Mouse (Mus musculus) forebrain, embryonic 16.5 days (tissue): ENCODE data around the gene Naxe. TPM values are rescaled to one million over a fixed set of nuclear protein-coding genes. Genes with fewer than 3 reads are reported as not detected.

ENCODE experiments used
- ATAC-seq: fragments of 200-750 bp; cut with Nextera tagmentation; 2 replicates; pipeline ENCODE4 v1.8.0; 2017; ENCODE audit warnings: mild to moderate bottlenecking, moderate library complexity
- H3K27ac ChIP-seq: fragments of 300-500 bp; sonication (generic); 2 replicates; pipeline ENCODE4 v1.5.1; 2014; ENCODE audit warnings: low read length, control low read depth
- H3K27me3 ChIP-seq: fragments of 300-500 bp; sonication (generic); replicated peaks from 2 replicates; pipeline ENCODE4 v1.6.1; 2014; ENCODE audit warnings: low read length; ENCODE audit not compliant: control insufficient read depth, insufficient read depth
- H3K36me3 ChIP-seq: fragments of 300-500 bp; sonication (generic); 2 replicates; pipeline ENCODE4 v1.6.1; 2014; ENCODE audit not compliant: control insufficient read depth, insufficient read depth
- H3K4me1 ChIP-seq: fragments of 300-500 bp; sonication (generic); replicated peaks from 2 replicates; pipeline ENCODE4 v1.6.1; 2014; ENCODE audit warnings: low read length; ENCODE audit not compliant: control insufficient read depth, insufficient read depth
- H3K4me2 ChIP-seq: fragments of 300-500 bp; sonication (generic); 2 replicates; pipeline ENCODE4 v1.6.1; 2014; ENCODE audit warnings: mild to moderate bottlenecking, low read length, control low read depth
- H3K4me3 ChIP-seq: fragments of 300-500 bp; sonication (generic); replicated peaks from 2 replicates; pipeline ENCODE4 v1.5.1; 2014; ENCODE audit warnings: mild to moderate bottlenecking, low read length, control low read depth
- H3K9ac ChIP-seq: fragments of 300-500 bp; sonication (generic); replicated peaks from 2 replicates; pipeline ENCODE4 v1.6.1; 2014; ENCODE audit warnings: low read depth, low read length, control low read depth
- H3K9me3 ChIP-seq: fragments of 300-500 bp; sonication (generic); 2 replicates; pipeline ENCODE4 v1.6.1; 2016; ENCODE audit warnings: low read length; ENCODE audit not compliant: control insufficient read depth
- WGBS: fragments of 180-500 bp; shearing (Covaris S2); extraction: QIAGEN DNeasy Blood & Tissue Kit; methylation state at CpG from one replicate; pipeline ENCODE4 v1.1.7; 2014; 5-methylcytosine and 5-hydroxymethylcytosine counted together
- polyA plus RNA-seq: library from polyadenylated mRNA; unstranded; fragments of >200 nt; fragmentation: Nextera tagmentation; extraction: Ambion mirVana; gene quantifications from 2 replicates; pipeline ENCODE4 v1.2.1, GENCODE M21; 2015

Naxe gene
- 164 and 168 TPM in 2 replicates for polyA plus RNA-seq

- Histone ChIP-seq H3K4me2 (peak within 1 kb of the TSS; percentile 78), H3K27ac (no peak within 1 kb of the TSS), H3K9me3 (no peaks in the 10 kb centered on the region), H3K27me3 (no peaks in the 10 kb centered on the region), H3K36me3 (peaks cover 14% of the 10 kb centered on the region), H3K9ac (peak within 1 kb of the TSS; percentile 76), H3K4me1 (peaks cover 18% of the 10 kb centered on the region), H3K4me3 (peak within 1 kb of the TSS; percentile 62)
- WGBS: under 1% methylated on average over 59 of the region's 60 CpGs
- peak; percentile 96 for ATAC-seq
These were observed at the start of gene Naxe for GRCm38 (mm10) chr3:88057902-88058696. Gene Naxe, minus strand, starts transcription at chr3:88058495.

DNA sequence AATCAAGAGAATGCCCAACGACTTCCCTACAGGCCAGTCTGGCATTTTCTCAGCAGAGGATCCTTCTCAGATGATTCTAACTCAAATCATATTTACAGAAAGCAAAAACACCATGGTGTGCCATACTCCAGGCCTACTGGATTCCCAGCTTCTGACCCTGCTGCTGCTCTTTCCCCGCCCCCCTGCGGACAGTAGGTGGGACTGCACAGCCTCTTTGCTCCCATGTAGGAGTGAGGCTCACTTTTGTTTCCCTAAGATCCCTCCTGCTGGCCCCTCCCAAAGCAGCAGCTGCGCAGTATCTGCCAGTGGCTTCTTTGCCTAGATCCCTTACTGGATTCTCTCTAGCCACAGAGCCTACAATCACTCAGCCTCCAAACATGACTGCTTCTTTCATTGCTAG is 47.8 kb upstream of the Naxe start:
- Histone ChIP-seq H3K4me3 (no peak overlapping the region), H3K9ac (no peak overlapping the region), H3K27ac (no peak overlapping the region), H3K4me2 (no peak overlapping the region), H3K27me3 (no peaks in the 10 kb centered on the region), H3K9me3 (no peaks in the 10 kb centered on the region), H3K4me1 (no peaks in the 10 kb centered on the region), H3K36me3 (no peaks in the 10 kb centered on the region)
- WGBS: 73% methylated on average over 4 of the region's 4 CpGs
- ATAC-seq: no peak

DNA sequence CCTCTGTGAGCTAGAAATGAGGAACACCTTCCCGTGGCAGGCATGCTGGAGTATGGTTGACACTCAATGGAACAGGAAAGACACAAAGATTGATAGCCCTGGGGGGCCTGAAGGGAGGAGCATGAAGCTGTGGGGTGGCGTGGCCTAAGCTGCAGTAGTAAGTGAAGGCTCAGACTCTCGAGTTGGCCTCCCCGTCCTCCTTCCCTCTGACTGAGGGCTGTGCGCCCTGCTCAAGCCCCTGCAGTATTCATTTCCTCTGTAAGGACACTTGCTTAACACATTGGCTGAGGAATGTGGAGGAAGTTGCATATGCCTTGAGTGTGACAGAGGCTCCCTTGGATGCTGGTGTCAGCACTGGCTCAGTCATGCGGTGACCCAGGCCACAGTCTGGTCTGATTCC is 44.3 kb upstream of the Naxe start:
- no peak overlapping the region for H3K9ac ChIP-seq
- no peaks in the 10 kb centered on the region for H3K9me3 ChIP-seq
- no peaks in the 10 kb centered on the region for H3K27me3 ChIP-seq
- H3K36me3 ChIP-seq: no peaks in the 10 kb centered on the region
- no peak overlapping the region for H3K27ac ChIP-seq
- no peak overlapping the region for H3K4me3 ChIP-seq
- 84% methylated on average over 6 of the region's 6 CpGs for WGBS
- no peaks in the 10 kb centered on the region for H3K4me1 ChIP-seq
- no peak for ATAC-seq
- no peak overlapping the region for H3K4me2 ChIP-seq

- H3K4me2 ChIP-seq: no peak overlapping the region
- 88% methylated on average over 6 of the region's 6 CpGs for WGBS
- no peaks in the 10 kb centered on the region for H3K9me3 ChIP-seq
- no peak overlapping the region for H3K27ac ChIP-seq
- H3K27me3 ChIP-seq: no peaks in the 10 kb centered on the region
- H3K9ac ChIP-seq: no peak overlapping the region
- ATAC-seq: no peak
- H3K4me1 ChIP-seq: no peaks in the 10 kb centered on the region
- H3K4me3 ChIP-seq: no peak overlapping the region
- no peaks in the 10 kb centered on the region for H3K36me3 ChIP-seq
These were observed 43.9 kb upstream of the Naxe start for GRCm38 (mm10) chr3:88102196-88102595.

DNA sequence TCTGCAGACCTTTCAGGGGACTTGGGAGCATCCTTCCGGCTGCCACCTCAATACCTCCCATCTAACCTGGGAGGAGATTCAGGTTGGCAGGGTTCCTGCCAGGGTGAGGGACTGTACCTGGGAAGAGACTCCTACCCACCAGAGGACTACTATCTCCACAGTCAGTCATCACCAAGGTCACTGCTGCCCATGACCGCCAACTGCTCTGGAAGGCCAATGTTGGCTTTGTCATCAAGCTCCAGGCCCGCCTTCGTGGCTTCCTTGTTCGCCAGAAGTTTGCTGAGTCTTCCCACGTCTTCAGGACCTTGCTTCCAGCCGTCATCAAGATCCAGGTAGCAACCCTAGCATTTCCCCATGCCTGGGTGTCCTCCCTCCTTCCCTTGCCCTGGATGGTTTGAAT is 43.4 kb upstream of the Naxe start:
- no peaks in the 10 kb centered on the region for H3K4me1 ChIP-seq
- H3K9me3 ChIP-seq: no peaks in the 10 kb centered on the region
- H3K27me3 ChIP-seq: no peaks in the 10 kb centered on the region
- H3K4me3 ChIP-seq: no peak overlapping the region
- H3K27ac ChIP-seq: no peak overlapping the region
- 92% methylated on average over 7 of the region's 7 CpGs for WGBS
- no peaks in the 10 kb centered on the region for H3K36me3 ChIP-seq
- no peak overlapping the region for H3K9ac ChIP-seq
- H3K4me2 ChIP-seq: no peak overlapping the region
- no peak for ATAC-seq

- 43% methylated on average over 3 of the region's 3 CpGs for WGBS
- ATAC-seq: no peak
- Histone ChIP-seq H3K9me3 (no peaks in the 10 kb centered on the region), H3K27ac (no peak overlapping the region), H3K9ac (no peak overlapping the region), H3K4me3 (no peak overlapping the region), H3K27me3 (no peaks in the 10 kb centered on the region), H3K4me2 (no peak overlapping the region), H3K4me1 (no peaks in the 10 kb centered on the region), H3K36me3 (no peaks in the 10 kb centered on the region)
These were observed 42.0 kb upstream of the Naxe start for GRCm38 (mm10) chr3:88100251-88100650.

- WGBS: 91% methylated on average over 6 of the region's 6 CpGs
These were observed 39.4 kb upstream of the Naxe start for GRCm38 (mm10) chr3:88097666-88098065.

GRCm38 (mm10) chr3:88094126-88094525 is 35.8 kb upstream of the Naxe start:
- 87% methylated on average over 5 of the region's 5 CpGs for WGBS
- Histone ChIP-seq H3K36me3 (no peaks in the 10 kb centered on the region; the same call in 1 of the 2 replicates), H3K27me3 (no peaks in the 10 kb centered on the region), H3K4me3 (no peak overlapping the region), H3K4me1 (no peaks in the 10 kb centered on the region), H3K9ac (no peak overlapping the region), H3K9me3 (no peaks in the 10 kb centered on the region), H3K27ac (0 out of 2 replicates have a peak overlapping the region, but pooled peaks have one; percentile 5), H3K4me2 (no peak overlapping the region)
- peak; percentile 68 for ATAC-seq

More at GRCm38 (mm10) chr3:88097666-88098065, 39.4 kb upstream of the Naxe start:
- Histone ChIP-seq H3K27ac (no peak overlapping the region), H3K27me3 (no peaks in the 10 kb centered on the region), H3K4me1 (no peaks in the 10 kb centered on the region), H3K36me3 (no peaks in the 10 kb centered on the region), H3K4me3 (no peak overlapping the region), H3K4me2 (no peak overlapping the region), H3K9me3 (no peaks in the 10 kb centered on the region), H3K9ac (no peak overlapping the region)
- ATAC-seq: no peak

DNA sequence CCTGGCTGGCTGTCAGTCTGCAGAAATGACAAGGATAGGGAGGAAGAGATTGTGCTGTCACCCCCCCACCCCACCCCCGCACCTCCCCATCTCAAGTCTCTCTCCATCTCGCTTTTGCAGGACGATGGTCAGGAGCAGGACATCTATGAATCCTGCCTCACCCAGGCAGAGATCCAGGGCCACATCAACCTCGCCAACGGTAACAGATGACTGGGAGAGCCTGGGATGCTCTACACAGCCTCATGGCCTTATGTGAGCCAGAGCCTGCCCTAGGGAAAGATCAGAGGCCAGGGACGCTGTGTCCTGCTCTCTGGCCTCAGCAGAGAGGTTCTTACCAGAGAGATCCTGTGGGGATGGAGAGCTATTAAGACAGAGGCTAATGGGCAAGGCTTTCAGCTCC is 32.3 kb upstream of the Naxe start:
- Histone ChIP-seq H3K27ac (no peak overlapping the region), H3K27me3 (no peaks in the 10 kb centered on the region), H3K4me3 (no peak overlapping the region), H3K9ac (no peak overlapping the region), H3K9me3 (no peaks in the 10 kb centered on the region), H3K4me2 (no peak overlapping the region), H3K4me1 (no peaks in the 10 kb centered on the region), H3K36me3 (no peaks in the 10 kb centered on the region; the same call in 1 of the 2 replicates)
- ATAC-seq: no peak
- 94% methylated on average over 6 of the region's 6 CpGs for WGBS
